Mouse (Mus musculus) stomach, embryonic 16.5 days (tissue): ENCODE measurements at regions not wholly inside any gene's neighbourhood (a gene's known extent, or its start where the extent isn't known, plus 50 kb on each side); places are given as distances from the start of the nearest gene placed in this dataset.

Experiments used
- ATAC-seq: fragments of 200-750 bp; cut with Nextera tagmentation; 2 replicates; pipeline ENCODE4 v1.8.0; 2017; ENCODE audit warnings: moderate number of reproducible peaks, moderate TSS enrichment; ENCODE audit not compliant: insufficient read depth, low FRiP score
- H3K27ac ChIP-seq: fragments of 300-500 bp; sonication (generic); 2 replicates; pipeline ENCODE4 v1.5.1; 2014; ENCODE audit warnings: low read length
- H3K27me3 ChIP-seq: fragments of 300-500 bp; sonication (generic); 2 replicates; pipeline ENCODE4 v1.6.1; 2014; ENCODE audit warnings: low read length, control low read depth, mixed read lengths; ENCODE audit not compliant: control insufficient read depth, insufficient read depth
- H3K36me3 ChIP-seq: fragments of 300-500 bp; sonication (generic); 2 replicates; pipeline ENCODE4 v1.6.1; 2014; ENCODE audit warnings: low read length; ENCODE audit not compliant: control insufficient read depth, insufficient read depth
- H3K4me1 ChIP-seq: fragments of 300-500 bp; sonication (generic); 2 replicates; pipeline ENCODE4 v1.6.1; 2014; ENCODE audit warnings: low read length, control low read depth, mixed read lengths; ENCODE audit not compliant: control insufficient read depth, insufficient read depth
- H3K4me2 ChIP-seq: fragments of 300-500 bp; sonication (generic); 2 replicates; pipeline ENCODE4 v1.6.1; 2014; ENCODE audit warnings: low read depth, low read length, mixed read lengths
- H3K4me3 ChIP-seq: fragments of 300-500 bp; sonication (generic); replicated peaks from 2 replicates; pipeline ENCODE4 v1.5.1; 2014; ENCODE audit warnings: mild to moderate bottlenecking, low read length
- H3K9ac ChIP-seq: fragments of 300-500 bp; sonication (generic); 2 replicates; pipeline ENCODE4 v1.6.1; 2014; ENCODE audit warnings: low read length
- H3K9me3 ChIP-seq: fragments of 300-500 bp; sonication (generic); replicated peaks from 2 replicates; pipeline ENCODE4 v1.6.1; 2016; ENCODE audit warnings: low read length, control low read depth; ENCODE audit not compliant: control insufficient read depth
- WGBS: fragments of 180-500 bp; shearing (Covaris S2); extraction: QIAGEN DNeasy Blood & Tissue Kit; methylation state at CpG from one replicate; pipeline ENCODE4 v1.1.7; 2014; 5-methylcytosine and 5-hydroxymethylcytosine counted together

- Histone ChIP-seq H3K4me2 (no peak overlapping the region), H3K4me3 (no peak overlapping the region), H3K27me3 (peaks cover 6% of the 10 kb centered on the region; the same call in 1 of the 2 replicates), H3K4me1 (peaks cover under 1% of the 10 kb centered on the region), H3K27ac (no peak overlapping the region), H3K9me3 (no peaks in the 10 kb centered on the region), H3K9ac (no peak overlapping the region), H3K36me3 (no peaks in the 10 kb centered on the region)
- ATAC-seq: no peak
- 55% methylated on average over 8 of the region's 8 CpGs for WGBS
These were observed 268.8 kb upstream of the Irx3 start for GRCm38 (mm10) chr8:92070704-92071103.

- H3K27me3 ChIP-seq: peaks cover 1% of the 10 kb centered on the region; the same call in 1 of the 2 replicates
- no peak overlapping the region for H3K4me2 ChIP-seq
- H3K4me3 ChIP-seq: no peak overlapping the region
- no peak overlapping the region for H3K9ac ChIP-seq
- H3K27ac ChIP-seq: no peak overlapping the region
- H3K9me3 ChIP-seq: no peaks in the 10 kb centered on the region
- no peaks in the 10 kb centered on the region for H3K36me3 ChIP-seq
- WGBS: 33% methylated on average over 8 of the region's 8 CpGs
- no peak for ATAC-seq
- peaks cover 4% of the 10 kb centered on the region for H3K4me1 ChIP-seq
These were observed 264.6 kb upstream of the Irx3 start for GRCm38 (mm10) chr8:92066435-92066834.

GRCm38 (mm10) chr8:92065554-92066239 is 263.8 kb upstream of the Irx3 start:
- 7% methylated on average over 8 of the region's 9 CpGs for WGBS
- Histone ChIP-seq H3K27ac (no peak overlapping the region), H3K27me3 (no peaks in the 10 kb centered on the region), H3K4me1 (peaks cover 4% of the 10 kb centered on the region), H3K4me3 (no peak overlapping the region), H3K9ac (no peak overlapping the region), H3K36me3 (no peaks in the 10 kb centered on the region), H3K4me2 (no peak overlapping the region), H3K9me3 (no peaks in the 10 kb centered on the region)
- ATAC-seq: no peak

- Histone ChIP-seq H3K36me3 (no peaks in the 10 kb centered on the region), H3K27ac (no peak overlapping the region), H3K4me2 (no peak overlapping the region), H3K9ac (no peak overlapping the region), H3K4me3 (no peak overlapping the region), H3K4me1 (peaks cover 4% of the 10 kb centered on the region), H3K9me3 (no peaks in the 10 kb centered on the region), H3K27me3 (no peaks in the 10 kb centered on the region)
- 31% methylated on average over 4 of the region's 4 CpGs for WGBS
- ATAC-seq: no peak
These were observed 263.1 kb upstream of the Irx3 start for GRCm38 (mm10) chr8:92064971-92065370.

- no peaks in the 10 kb centered on the region for H3K36me3 ChIP-seq
- ATAC-seq: no peak
These were observed 262.4 kb upstream of the Irx3 start for GRCm38 (mm10) chr8:92064175-92064821.

GRCm38 (mm10) chr8:92063333-92063732 is 261.5 kb upstream of the Irx3 start:
- no peak for ATAC-seq
- WGBS: 70% methylated on average over 4 of the region's 4 CpGs
- Histone ChIP-seq H3K4me1 (peaks cover 4% of the 10 kb centered on the region), H3K9me3 (no peaks in the 10 kb centered on the region), H3K36me3 (no peaks in the 10 kb centered on the region), H3K27ac (no peak overlapping the region), H3K4me2 (no peak overlapping the region), H3K9ac (no peak overlapping the region), H3K4me3 (no peak overlapping the region), H3K27me3 (no peaks in the 10 kb centered on the region)

More at GRCm38 (mm10) chr8:92064175-92064821, 262.4 kb upstream of the Irx3 start:
- H3K27ac ChIP-seq: no peak overlapping the region
- no peaks in the 10 kb centered on the region for H3K9me3 ChIP-seq
- H3K4me3 ChIP-seq: no peak overlapping the region
- peaks cover 4% of the 10 kb centered on the region for H3K4me1 ChIP-seq
- no peak overlapping the region for H3K9ac ChIP-seq
- H3K4me2 ChIP-seq: no peak overlapping the region
- no peaks in the 10 kb centered on the region for H3K27me3 ChIP-seq
- 39% methylated on average over 9 of the region's 9 CpGs for WGBS

GRCm38 (mm10) chr8:92059471-92059870 is 257.6 kb upstream of the Irx3 start:
- 80% methylated on average over 5 of the region's 5 CpGs for WGBS
- no peak for ATAC-seq
- Histone ChIP-seq H3K27ac (no peak overlapping the region), H3K9me3 (no peaks in the 10 kb centered on the region), H3K4me2 (no peak overlapping the region), H3K36me3 (no peaks in the 10 kb centered on the region), H3K4me1 (no peaks in the 10 kb centered on the region), H3K9ac (no peak overlapping the region), H3K27me3 (no peaks in the 10 kb centered on the region), H3K4me3 (no peak overlapping the region)

- WGBS: 74% methylated on average over 10 of the region's 10 CpGs
- H3K27me3 ChIP-seq: no peaks in the 10 kb centered on the region
- no peaks in the 10 kb centered on the region for H3K36me3 ChIP-seq
- H3K9me3 ChIP-seq: no peaks in the 10 kb centered on the region
- H3K9ac ChIP-seq: no peak overlapping the region
- no peak overlapping the region for H3K27ac ChIP-seq
- no peak overlapping the region for H3K4me3 ChIP-seq
- ATAC-seq: no peak
- H3K4me2 ChIP-seq: no peak overlapping the region
- H3K4me1 ChIP-seq: no peaks in the 10 kb centered on the region
These were observed 257.1 kb upstream of the Irx3 start for GRCm38 (mm10) chr8:92058953-92059352.

- no peak overlapping the region for H3K4me2 ChIP-seq
- 65% methylated on average over 8 of the region's 8 CpGs for WGBS
- no peak overlapping the region for H3K9ac ChIP-seq
- no peak overlapping the region for H3K4me3 ChIP-seq
- no peaks in the 10 kb centered on the region for H3K27me3 ChIP-seq
- no peaks in the 10 kb centered on the region for H3K36me3 ChIP-seq
- no peaks in the 10 kb centered on the region for H3K4me1 ChIP-seq
- no peak overlapping the region for H3K27ac ChIP-seq
- no peak for ATAC-seq
- no peaks in the 10 kb centered on the region for H3K9me3 ChIP-seq
These were observed 256.0 kb upstream of the Irx3 start for GRCm38 (mm10) chr8:92057857-92058256.
